Mouse (Mus musculus): ENCODE data around the gene Cdk9.

Cdk9 gene

GRCm38 (mm10) chr2:32728463-32728862, 15.6 kb upstream of the Cdk9 start:
- Histone ChIP-seq H3K27me3 (ENCODE audit: insufficient read depth, low read length) (peaks cover 7% of the 10 kb centered on the region; the same call in 1 of the 2 replicates), H3K4me3 (replicated peaks; ENCODE audit: low read length) (peak overlapping the region; percentile 18; the same call in 1 of the 2 replicates), H3K9me3 (ENCODE audit: low read length) (no peaks in the 10 kb centered on the region), H3K36me3 (ENCODE audit: insufficient read depth, low read length) (no peaks in the 10 kb centered on the region), H3K4me1 (replicated peaks; ENCODE audit: low read depth, low read length) (peaks cover 38% of the 10 kb centered on the region)
- TF ChIP-seq CTCF (conservative IDR thresholded peaks at IDR 0.05; ENCODE audit: low read length) (no peak), NANOG (IDR thresholded peaks at IDR 0.05; ENCODE audit: borderline replicate concordance, low read length) (no peak), POU5F1 (IDR thresholded peaks at IDR 0.05; ENCODE audit: borderline replicate concordance, low read length) (no peak)

- no peak for TF ChIP-seq CTCF (conservative IDR thresholded peaks at IDR 0.05; ENCODE audit: low read length)
- TF ChIP-seq NANOG (IDR thresholded peaks at IDR 0.05; ENCODE audit: borderline replicate concordance, low read length), result no peak
- TF ChIP-seq POU5F1 (IDR thresholded peaks at IDR 0.05; ENCODE audit: borderline replicate concordance, low read length), result no peak
- no peaks in the 10 kb centered on the region for H3K36me3 ChIP-seq (ENCODE audit: insufficient read depth, low read length)
- peak overlapping the region; percentile 41; the same call in 1 of the 2 replicates for H3K4me3 ChIP-seq (replicated peaks; ENCODE audit: low read length)
- H3K27me3 ChIP-seq (ENCODE audit: insufficient read depth, low read length), result peaks cover 7% of the 10 kb centered on the region; the same call in 1 of the 2 replicates
- no peaks in the 10 kb centered on the region for H3K9me3 ChIP-seq (ENCODE audit: low read length)
- H3K4me1 ChIP-seq (replicated peaks; ENCODE audit: low read depth, low read length), result peaks cover 38% of the 10 kb centered on the region
Observed at GRCm38 (mm10) chr2:32727435-32727834, 14.6 kb upstream of the Cdk9 start.

GRCm38 (mm10) chr2:32724832-32725790, 12.2 kb upstream of the Cdk9 start:
- Histone ChIP-seq H3K9me3 (ENCODE audit: low read length) (no peaks in the 10 kb centered on the region), H3K27me3 (ENCODE audit: insufficient read depth, low read length) (no peaks in the 10 kb centered on the region), H3K36me3 (ENCODE audit: insufficient read depth, low read length) (no peaks in the 10 kb centered on the region), H3K4me1 (replicated peaks; ENCODE audit: low read depth, low read length) (peaks cover 49% of the 10 kb centered on the region), H3K4me3 (replicated peaks; ENCODE audit: low read length) (no peak overlapping the region)
- no peak for TF ChIP-seq CTCF (conservative IDR thresholded peaks at IDR 0.05; ENCODE audit: low read length)
- TF ChIP-seq POU5F1 (IDR thresholded peaks at IDR 0.05; ENCODE audit: borderline replicate concordance, low read length), result no peak
- TF ChIP-seq NANOG (IDR thresholded peaks at IDR 0.05; ENCODE audit: borderline replicate concordance, low read length), result no peak

- Histone ChIP-seq H3K9me3 (ENCODE audit: low read length) (no peaks in the 10 kb centered on the region), H3K4me3 (replicated peaks; ENCODE audit: low read length) (no peak overlapping the region), H3K36me3 (ENCODE audit: insufficient read depth, low read length) (no peaks in the 10 kb centered on the region), H3K4me1 (replicated peaks; ENCODE audit: low read depth, low read length) (peaks cover 43% of the 10 kb centered on the region), H3K27me3 (ENCODE audit: insufficient read depth, low read length) (peaks cover 6% of the 10 kb centered on the region; the same call in 1 of the 2 replicates)
- TF ChIP-seq POU5F1 (IDR thresholded peaks at IDR 0.05; ENCODE audit: borderline replicate concordance, low read length) (no peak), NANOG (IDR thresholded peaks at IDR 0.05; ENCODE audit: borderline replicate concordance, low read length) (no peak), CTCF (conservative IDR thresholded peaks at IDR 0.05; ENCODE audit: low read length) (no peak)
Observed at GRCm38 (mm10) chr2:32724149-32724548, 11.3 kb upstream of the Cdk9 start.

- H3K4me3 ChIP-seq (replicated peaks; ENCODE audit: low read length), result no peak overlapping the region
- TF ChIP-seq CTCF (conservative IDR thresholded peaks at IDR 0.05; ENCODE audit: low read length) (no peak), NANOG (IDR thresholded peaks at IDR 0.05; ENCODE audit: borderline replicate concordance, low read length) (no peak), POU5F1 (IDR thresholded peaks at IDR 0.05; ENCODE audit: borderline replicate concordance, low read length) (no peak)
- no peaks in the 10 kb centered on the region for H3K9me3 ChIP-seq (ENCODE audit: low read length)
- H3K27me3 ChIP-seq (ENCODE audit: insufficient read depth, low read length), result peaks cover 6% of the 10 kb centered on the region
- no peaks in the 10 kb centered on the region for H3K36me3 ChIP-seq (ENCODE audit: insufficient read depth, low read length)
- peaks cover 38% of the 10 kb centered on the region for H3K4me1 ChIP-seq (replicated peaks; ENCODE audit: low read depth, low read length)
Observed at GRCm38 (mm10) chr2:32722581-32722980, 9.7 kb upstream of the Cdk9 start.

GRCm38 (mm10) chr2:32722046-32722445, 9.2 kb upstream of the Cdk9 start:
- H3K4me1 ChIP-seq (replicated peaks; ENCODE audit: low read depth, low read length), result peaks cover 35% of the 10 kb centered on the region
- no peak overlapping the region for H3K4me3 ChIP-seq (replicated peaks; ENCODE audit: low read length)
- H3K27me3 ChIP-seq (ENCODE audit: insufficient read depth, low read length), result peaks cover 6% of the 10 kb centered on the region

GRCm38 (mm10) chr2:32720681-32721229, 7.9 kb upstream of the Cdk9 start, which contains the start of gene Sh2d3c:
Gene Sh2d3c, plus strand, starts transcription at chr2:32721055.
- no peak within 1 kb of the TSS for H3K4me3 ChIP-seq (replicated peaks; ENCODE audit: low read length)
- peaks cover 6% of the 10 kb centered on the region for H3K27me3 ChIP-seq (ENCODE audit: insufficient read depth, low read length)
- TF ChIP-seq POU5F1 (IDR thresholded peaks at IDR 0.05; ENCODE audit: borderline replicate concordance, low read length), result no peak
- no peak for TF ChIP-seq NANOG (IDR thresholded peaks at IDR 0.05; ENCODE audit: borderline replicate concordance, low read length)
- TF ChIP-seq CTCF (conservative IDR thresholded peaks at IDR 0.05; ENCODE audit: low read length), result no peak

More at GRCm38 (mm10) chr2:32722046-32722445, 9.2 kb upstream of the Cdk9 start:
- H3K9me3 ChIP-seq (ENCODE audit: low read length), result no peaks in the 10 kb centered on the region
- TF ChIP-seq POU5F1 (IDR thresholded peaks at IDR 0.05; ENCODE audit: borderline replicate concordance, low read length), result no peak
- no peak for TF ChIP-seq CTCF (conservative IDR thresholded peaks at IDR 0.05; ENCODE audit: low read length)
- no peak for TF ChIP-seq NANOG (IDR thresholded peaks at IDR 0.05; ENCODE audit: borderline replicate concordance, low read length)
- H3K36me3 ChIP-seq (ENCODE audit: insufficient read depth, low read length), result no peaks in the 10 kb centered on the region

GRCm38 (mm10) chr2:32720053-32720452, 7.2 kb upstream of the Cdk9 start:
- TF ChIP-seq POU5F1 (IDR thresholded peaks at IDR 0.05; ENCODE audit: borderline replicate concordance, low read length) (no peak), CTCF (conservative IDR thresholded peaks at IDR 0.05; ENCODE audit: low read length) (no peak), NANOG (IDR thresholded peaks at IDR 0.05; ENCODE audit: borderline replicate concordance, low read length) (no peak)
- no peak overlapping the region for H3K4me3 ChIP-seq (replicated peaks; ENCODE audit: low read length)
- H3K9me3 ChIP-seq (ENCODE audit: low read length), result no peaks in the 10 kb centered on the region
- H3K4me1 ChIP-seq (replicated peaks; ENCODE audit: low read depth, low read length), result peaks cover 35% of the 10 kb centered on the region
- peaks cover 6% of the 10 kb centered on the region for H3K27me3 ChIP-seq (ENCODE audit: insufficient read depth, low read length)
- no peaks in the 10 kb centered on the region for H3K36me3 ChIP-seq (ENCODE audit: insufficient read depth, low read length)

More at GRCm38 (mm10) chr2:32720681-32721229, 7.9 kb upstream of the Cdk9 start, which contains the start of gene Sh2d3c:
- H3K36me3 ChIP-seq (ENCODE audit: insufficient read depth, low read length), result no peaks in the 10 kb centered on the region
- no peaks in the 10 kb centered on the region for H3K9me3 ChIP-seq (ENCODE audit: low read length)
- H3K4me1 ChIP-seq (replicated peaks; ENCODE audit: low read depth, low read length), result peaks cover 34% of the 10 kb centered on the region

Data from E14TG2a.4 (cell line).